Mouse (Mus musculus) embryo, embryonic 9.5 days (tissue): ENCODE data around the gene Gpr75.

Experiments
- DNase-seq: peaks from one replicate; pipeline ENCODE4 v3.0.0-alpha.2; 2017; ENCODE audit errors: extremely low spot score

The Gpr75 gene

DNA sequence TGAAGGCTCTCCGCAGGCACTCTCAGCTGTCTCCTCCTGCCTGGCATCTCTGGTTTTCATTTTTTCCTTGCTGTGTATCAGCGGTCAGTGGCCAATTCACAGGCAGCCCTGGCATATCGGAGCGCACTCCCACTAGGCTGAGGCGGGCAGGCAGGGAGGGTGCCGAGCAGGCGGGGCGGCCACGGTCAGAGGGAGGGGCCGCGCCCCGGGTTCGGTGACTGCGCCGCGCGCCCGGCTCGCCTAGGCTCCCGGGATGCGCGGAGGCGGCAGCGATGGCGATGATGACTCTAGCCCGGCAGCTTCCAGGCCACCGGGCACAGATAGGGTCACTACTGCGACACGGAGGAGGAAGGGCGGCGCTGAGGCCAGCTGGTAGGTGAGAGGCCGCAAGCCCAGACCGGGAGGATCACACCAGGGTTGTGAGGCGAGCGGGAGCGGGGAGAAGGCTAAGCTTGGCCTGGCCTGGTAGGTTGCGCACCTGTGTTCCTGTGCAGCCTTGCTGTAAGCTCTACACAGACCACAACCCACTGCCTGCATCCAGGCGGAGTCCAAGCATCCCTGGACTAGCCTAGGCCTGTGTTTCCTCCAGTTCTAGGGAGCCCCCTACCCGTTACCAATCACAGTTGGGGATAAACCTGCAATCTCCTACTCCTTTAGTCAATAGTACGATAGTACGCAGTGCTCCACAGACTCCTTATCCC lies at the start of gene Gpr75, which contains the start of gene Asb3:
Gene Gpr75 (plus strand): TSS at position 188 of the 701 bp plus-strand sequence.
Gene Asb3 (plus strand): TSS at position 246 of the 701 bp plus-strand sequence.
- DNase-seq: peak; percentile 53

DNA sequence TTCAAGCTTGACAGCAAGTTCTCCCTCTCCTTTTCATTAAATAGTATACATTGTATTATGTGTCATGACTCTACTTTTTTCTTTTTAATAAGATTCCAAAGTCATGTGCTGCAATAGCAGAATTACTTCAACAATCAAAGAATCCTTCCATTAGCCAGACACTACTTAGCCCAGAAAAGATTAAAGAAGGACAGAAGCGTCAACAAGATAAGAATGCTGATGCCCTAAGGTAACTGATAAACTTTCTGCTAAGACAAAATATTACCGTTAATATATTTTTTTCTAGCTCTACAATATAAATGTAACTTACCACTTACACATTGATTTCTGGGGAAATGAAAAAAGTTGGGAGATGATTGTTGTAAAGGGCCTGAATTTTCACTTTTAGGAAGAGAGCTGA lies 46.4 kb upstream of the Gpr75 start:
- no peak for DNase-seq

DNA sequence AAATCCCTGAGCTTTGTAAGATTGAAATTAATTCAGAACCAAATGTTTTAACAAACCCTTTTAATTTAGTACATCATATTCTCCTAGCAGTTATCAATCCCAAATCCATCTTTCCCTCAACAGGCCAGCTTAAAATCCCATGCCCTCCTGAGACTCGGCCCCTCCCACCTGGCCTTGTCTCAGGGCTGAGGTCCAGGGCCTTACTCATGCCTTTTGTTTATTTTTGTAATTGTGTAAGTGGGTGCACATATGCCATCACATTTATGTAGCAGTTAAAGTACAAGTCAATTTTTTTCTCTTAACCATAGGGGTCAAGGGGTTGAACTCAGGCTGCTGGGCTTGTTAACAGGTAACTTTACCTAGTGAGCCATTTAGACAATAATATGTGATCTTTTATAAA lies 40.8 kb upstream of the Gpr75 start:
- DNase-seq: no peak

DNA sequence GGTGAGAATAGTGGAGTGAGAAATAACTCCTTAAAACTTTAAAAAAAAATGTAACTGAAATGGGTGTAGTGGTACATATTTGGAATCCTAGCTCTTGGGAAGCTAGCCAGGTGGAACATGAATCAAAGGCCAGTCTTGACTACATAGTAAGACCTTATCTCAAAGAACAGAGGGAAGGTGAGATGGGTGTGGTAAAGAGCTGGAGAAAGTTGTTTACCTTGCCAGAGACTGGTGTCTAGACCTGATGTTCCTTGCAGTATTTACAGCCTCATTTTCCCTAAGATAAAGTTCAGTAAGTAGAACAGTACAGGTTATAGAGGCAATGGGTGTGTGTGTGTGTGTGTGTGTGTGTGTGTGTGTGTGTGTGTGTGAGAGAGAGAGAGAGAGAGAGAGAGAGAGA lies 12.7 kb upstream of the Gpr75 start:
- no peak for DNase-seq

DNA sequence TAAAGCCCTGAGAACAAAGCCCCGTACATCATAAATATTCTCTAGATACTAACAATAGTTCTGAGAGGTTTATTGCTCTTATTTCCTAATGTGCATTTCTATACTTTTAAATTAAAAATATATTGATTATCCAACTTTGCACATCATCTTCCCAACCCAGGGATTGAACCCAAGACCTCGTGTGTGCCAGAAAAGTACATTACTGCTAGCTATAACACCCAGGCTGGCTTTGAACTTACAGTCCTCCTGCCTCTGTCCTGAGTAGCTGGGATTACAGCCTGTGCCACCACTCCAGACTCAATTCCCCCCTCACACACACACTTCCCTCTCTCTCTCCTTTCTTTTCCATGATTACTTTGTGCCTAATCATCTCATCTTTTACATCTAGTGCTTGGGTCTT lies 3.0 kb downstream of the Gpr75 start:
- no peak for DNase-seq

DNA sequence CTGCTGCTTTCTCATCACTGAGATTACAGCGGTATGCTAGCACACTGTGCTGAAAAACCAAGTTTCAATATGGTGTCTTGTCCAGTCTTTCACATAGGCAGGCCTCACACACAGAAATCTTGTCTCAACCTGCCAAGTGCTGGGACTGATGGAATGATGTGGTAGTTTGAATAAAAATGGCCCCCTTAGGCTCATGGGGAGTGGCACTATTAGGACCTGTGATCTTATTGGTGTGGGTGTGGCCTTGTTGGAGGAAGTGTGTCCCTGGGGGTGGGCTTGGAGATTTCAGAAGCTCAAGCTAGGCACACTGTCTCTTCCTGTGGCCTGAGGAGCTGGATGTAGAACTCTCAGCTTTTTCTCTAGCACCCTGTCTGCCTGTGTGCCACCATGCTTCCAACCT lies 11.0 kb downstream of the Gpr75 start:
- DNase-seq: no peak

DNA sequence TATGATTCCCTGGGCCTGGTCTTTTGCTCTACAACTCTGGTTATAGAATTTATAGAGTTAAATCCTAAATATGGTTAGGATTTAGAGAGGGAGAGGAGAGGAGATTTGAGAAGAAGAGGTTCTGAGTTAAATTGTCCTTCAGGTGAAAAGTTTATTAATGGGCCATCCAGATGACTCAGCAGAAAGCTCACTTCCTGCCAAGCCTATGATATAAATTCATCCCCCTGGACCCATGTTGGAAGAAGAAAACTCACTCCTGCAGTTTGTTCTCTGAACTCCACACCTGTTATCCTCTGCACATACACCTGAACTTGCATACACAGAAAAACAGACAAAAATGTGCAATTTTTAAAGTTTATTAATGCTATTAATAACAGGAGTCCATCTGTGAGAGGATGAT lies 14.2 kb downstream of the Gpr75 start:
- DNase-seq: no peak

DNA sequence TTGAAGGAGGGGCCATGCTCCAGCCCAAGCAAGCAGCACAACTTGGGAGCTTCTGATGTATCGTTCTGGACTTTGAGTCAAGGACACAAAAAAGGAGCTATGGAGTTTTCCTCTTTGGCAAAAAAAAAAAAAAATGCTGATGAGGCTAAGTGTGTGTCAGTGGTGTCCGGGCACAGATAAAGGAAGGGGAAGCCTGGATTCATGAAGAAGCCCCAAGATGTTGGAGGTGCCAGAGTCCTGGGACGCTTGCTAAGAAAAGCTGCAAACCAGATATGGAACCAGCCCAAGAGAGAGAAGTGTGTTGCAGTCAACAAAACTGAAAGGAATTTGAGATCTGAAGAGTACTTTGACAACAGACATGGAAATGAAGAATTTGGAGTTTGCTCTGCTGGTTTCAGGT lies 27.2 kb downstream of the Gpr75 start:
- DNase-seq: no peak

DNA sequence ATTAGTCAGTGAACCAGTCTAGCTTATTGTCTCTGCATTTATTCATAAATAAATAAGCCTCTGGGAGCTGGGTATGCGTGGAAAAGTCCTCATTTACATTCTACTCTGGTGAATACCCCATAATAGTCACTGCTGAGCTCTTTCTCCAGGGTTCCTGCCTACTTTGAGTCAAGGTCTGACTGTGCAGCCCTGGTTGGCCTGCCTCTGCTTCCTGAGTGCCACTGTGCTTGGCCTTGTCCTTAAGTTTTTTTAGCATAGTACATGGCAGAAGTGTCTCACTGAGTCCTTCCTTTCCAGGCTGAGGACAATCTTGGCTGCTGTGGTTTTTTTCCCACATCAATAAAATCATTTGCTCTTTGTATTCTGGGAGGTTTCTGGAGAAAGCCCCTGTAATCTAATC lies 35.5 kb downstream of the Gpr75 start:
- DNase-seq: no peak

DNA sequence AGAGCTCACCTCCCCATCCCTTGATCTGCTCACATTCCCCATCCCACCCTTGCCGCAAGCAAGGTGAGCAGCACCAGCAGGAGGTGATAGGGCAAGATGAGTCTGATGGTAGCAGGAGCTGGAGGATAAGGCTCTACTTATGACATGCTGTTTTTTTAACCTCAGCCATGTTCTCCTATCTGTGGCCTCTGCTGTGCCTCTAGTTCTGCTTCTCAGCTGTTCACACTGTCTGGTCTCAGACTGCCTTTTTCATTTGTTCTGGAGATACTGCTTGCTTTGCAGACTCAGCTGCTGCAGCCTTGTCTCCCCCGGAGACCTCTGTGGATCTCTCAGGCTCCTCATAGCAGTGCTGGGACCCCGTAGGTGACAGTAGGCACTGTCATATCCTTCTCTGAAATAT lies 38.1 kb downstream of the Gpr75 start:
- no peak for DNase-seq

DNA sequence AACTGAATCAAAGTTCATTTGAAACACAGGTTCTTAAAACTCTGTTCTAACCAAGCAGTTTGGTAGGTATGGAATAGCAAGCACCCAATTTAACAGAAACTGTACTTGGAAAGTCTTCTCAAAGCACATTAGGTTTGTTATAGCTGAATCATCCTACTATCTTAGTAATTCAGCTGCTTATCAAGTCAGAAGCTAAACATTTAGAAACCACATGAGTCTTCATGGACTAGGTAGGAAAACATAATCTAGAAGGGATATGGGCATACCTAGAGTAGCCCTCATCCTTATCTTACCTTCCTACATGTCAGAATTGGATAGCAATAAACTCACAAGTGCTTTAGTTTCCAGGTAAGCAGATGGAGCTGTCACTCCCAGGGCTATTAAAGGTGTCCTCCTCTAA lies 42.9 kb downstream of the Gpr75 start:
- DNase-seq: no peak

DNA sequence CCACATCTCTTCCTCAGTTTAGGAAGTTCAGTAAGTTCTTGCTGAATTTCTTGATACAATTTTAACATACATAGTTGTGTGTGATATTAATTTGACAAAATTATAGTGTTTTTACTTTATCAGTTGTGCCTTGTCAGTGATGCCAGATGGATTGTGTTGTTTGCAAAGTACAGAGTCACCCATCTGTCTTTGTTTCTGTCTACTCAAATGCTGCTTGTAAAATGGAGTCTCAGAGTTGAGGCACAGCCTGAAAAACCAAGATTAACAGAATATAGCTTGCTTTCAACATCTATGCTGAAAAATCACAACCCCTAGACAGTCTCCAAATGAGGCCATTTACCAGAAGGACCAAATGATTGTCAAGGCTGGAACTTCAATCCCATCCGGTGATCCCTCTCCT lies 43.3 kb downstream of the Gpr75 start:
- DNase-seq: no peak
